Mouse (Mus musculus): ENCODE measurements around the gene Gm5622. TPM values are rescaled to one million over a fixed set of nuclear protein-coding genes. Genes with fewer than 3 reads are reported as not detected.

The Gm5622 gene
- total RNA-seq (2023): not detected in 2 replicates

GRCm38 (mm10) chr14:51552490-51552889 lies at the start of gene Gm5622:
Gene Gm5622 (plus strand): TSS chr14:51552790.

GRCm38 (mm10) chr14:51573963-51574362 lies 21.4 kb downstream of the Gm5622 start, which contains the start of gene Gm17175:
Gene Gm17175 (minus strand): TSS chr14:51574063.

GRCm38 (mm10) chr14:51592039-51592438 lies 39.4 kb downstream of the Gm5622 start, which contains the start of gene Gm17174:
Gene Gm17174 (minus strand): TSS chr14:51592139.

GRCm38 (mm10) chr14:51611210-51611609 lies 58.6 kb downstream of the Gm5622 start, which contains the start of gene Gm17078:
Gene Gm17078 (minus strand): TSS chr14:51611310.

GRCm38 (mm10) chr14:51635566-51635965 lies 83.0 kb downstream of the Gm5622 start, which contains the start of gene Gm4181:
Gene Gm4181 (minus strand): TSS chr14:51635666.

GRCm38 (mm10) chr14:51695368-51695767 lies 142.8 kb downstream of the Gm5622 start, which contains the start of gene Gm17079:
Gene Gm17079 (minus strand): TSS chr14:51695468.

Other genes with a start within 250 kb of the Gm5622 start
- gene Gm7247, start 191.0 kb upstream of the Gm5622 start, total RNA-seq (2023): not detected in 2 replicates
- not detected in 2 replicates for gene Vmn2r88, start 142.0 kb upstream of the Gm5622 start, total RNA-seq (2023)
- not detected in 2 replicates for gene Vmn2r89, start 100.9 kb upstream of the Gm5622 start, total RNA-seq (2023)
- not detected in 2 replicates for gene Gm17175, start 21.3 kb downstream of the Gm5622 start, total RNA-seq (2023)
- not detected in 2 replicates for gene Gm17174, start 39.3 kb downstream of the Gm5622 start, total RNA-seq (2023)
- gene Gm17078, start 58.5 kb downstream of the Gm5622 start, total RNA-seq (2023): not detected in 2 replicates
- not detected in 2 replicates for gene Gm4181, start 82.9 kb downstream of the Gm5622 start, total RNA-seq (2023)
- not detected in 2 replicates for gene Gm17079, start 142.7 kb downstream of the Gm5622 start, total RNA-seq (2023)
- gene Gm5800, start 164.4 kb downstream of the Gm5622 start, total RNA-seq (2023): not detected in 2 replicates
- not detected in 2 replicates for gene Ang4, start 220.8 kb downstream of the Gm5622 start, total RNA-seq (2023)
- not detected in 2 replicates for gene AY358078, start 247.3 kb downstream of the Gm5622 start, total RNA-seq (2023)